Mouse (Mus musculus) forebrain, postnatal 0 days (tissue): ENCODE data around the gene Mex3d. TPM values are rescaled to one million over a fixed set of nuclear protein-coding genes. Genes with fewer than 3 reads are reported as not detected.
"Not testable (repeated sequence)": the region's sequence is repeated elsewhere in the genome, so short reads cannot be mapped to it uniquely, and the experiment has no call there.

Experiments used
- ATAC-seq: fragments of 200-750 bp; cut with Nextera tagmentation; 2 replicates; pipeline ENCODE4 v1.8.0; 2017; ENCODE audit warnings: mild to moderate bottlenecking, moderate library complexity
- DNase-seq: peaks from one replicate; pipeline ENCODE4 v3.0.0-alpha.2; 2015
- H3K27ac ChIP-seq: fragments of 300-500 bp; sonication (generic); 2 replicates; pipeline ENCODE4 v1.5.1; 2014; ENCODE audit warnings: low read depth, mild to moderate bottlenecking, antibody characterized with exemption, low read length, moderate library complexity, mixed read lengths
- H3K27me3 ChIP-seq: fragments of 300-500 bp; sonication (generic); 2 replicates; pipeline ENCODE4 v1.6.1; 2014; ENCODE audit warnings: mild to moderate bottlenecking, low read length, mixed read lengths; ENCODE audit not compliant: insufficient read depth
- H3K36me3 ChIP-seq: fragments of 300-500 bp; sonication (generic); 2 replicates; pipeline ENCODE4 v1.6.1; 2014; ENCODE audit warnings: mild to moderate bottlenecking, moderate library complexity; ENCODE audit not compliant: insufficient read depth
- H3K4me1 ChIP-seq: fragments of 300-500 bp; sonication (generic); 2 replicates; pipeline ENCODE4 v1.6.1; 2014; ENCODE audit warnings: antibody characterized with exemption; ENCODE audit not compliant: insufficient read depth
- H3K4me2 ChIP-seq: fragments of 300-500 bp; sonication (generic); 2 replicates; pipeline ENCODE4 v1.6.1; 2014; ENCODE audit warnings: low read depth, mild to moderate bottlenecking, moderate library complexity
- H3K4me3 ChIP-seq: fragments of 300-500 bp; sonication (generic); 2 replicates; pipeline ENCODE4 v1.5.1; 2014; ENCODE audit warnings: low read depth, low read length, mixed read lengths
- H3K9ac ChIP-seq: fragments of 300-500 bp; sonication (generic); 2 replicates; pipeline ENCODE4 v1.6.1; 2014; ENCODE audit warnings: mild to moderate bottlenecking
- H3K9me3 ChIP-seq: fragments of 300-500 bp; sonication (generic); 2 replicates; pipeline ENCODE4 v1.6.1; 2016; ENCODE audit warnings: low read length
- CTCF ChIP-seq: sonication (generic); IDR thresholded peaks from 2 replicates; pipeline ENCODE4 v1.5.1; 2016; ENCODE audit warnings: antibody characterized with exemption, control low read depth, low read depth
- WGBS: fragments of 180-500 bp; shearing (Covaris S2); extraction: QIAGEN DNeasy Blood & Tissue Kit; methylation state at CpG from one replicate; pipeline ENCODE4 v1.1.7; 2014; 5-methylcytosine and 5-hydroxymethylcytosine counted together
- polyA plus RNA-seq: library from polyadenylated mRNA; unstranded; fragments of >200 nt; fragmentation: Nextera tagmentation; extraction: Ambion mirVana; gene quantifications from 2 replicates; pipeline ENCODE4 v1.2.1, GENCODE M21; 2015
- total RNA-seq: library from RNA; depleted of rRNA; stranded (reverse); fragments of >200 nt; gene quantifications from 2 replicates; pipeline ENCODE4 v1.2.3, GENCODE M21; 2014

The Mex3d gene
- total and polyA plus RNA-seq, 2 experiments from 2014 or later = 18.4 to 120 TPM

- no peaks in the 10 kb centered on the region for H3K36me3 ChIP-seq
- H3K27me3 ChIP-seq = peaks cover 79% of the 10 kb centered on the region
- H3K9ac ChIP-seq = no peak within 1 kb of the TSS
- H3K4me1 ChIP-seq = peaks cover 4% of the 10 kb centered on the region; the same call in 1 of the 2 replicates
- WGBS = 2% methylated on average over 42 of the region's 42 CpGs
- DNase-seq = no peak
- H3K4me3 ChIP-seq = no peak within 1 kb of the TSS
- H3K9me3 ChIP-seq = no peaks in the 10 kb centered on the region
- peak within 1 kb of the TSS; percentile 6 for H3K4me2 ChIP-seq
- no peak within 1 kb of the TSS for H3K27ac ChIP-seq
- TF ChIP-seq CTCF = peak; percentile 51
- ATAC-seq = peak; percentile 23; the same call in 1 of the 2 replicates
These were observed 39.1 kb downstream of the Mex3d start, which contains the start of gene Adamtsl5 for GRCm38 (mm10) chr10:80348244-80348781. Adamtsl5 (minus strand) TSS chr10:80348412.

GRCm38 (mm10) chr10:80347514-80347967, 39.9 kb downstream of the Mex3d start:
- WGBS = 13% methylated on average over 17 of the region's 17 CpGs
- TF ChIP-seq CTCF = no peak
- H3K4me2 ChIP-seq = no peak overlapping the region
- no peak overlapping the region for H3K4me3 ChIP-seq
- H3K9ac ChIP-seq = no peak overlapping the region
- ATAC-seq (no peak), DNase-seq (no peak)
- H3K27me3 ChIP-seq = peaks cover 79% of the 10 kb centered on the region
- peaks cover 7% of the 10 kb centered on the region; the same call in 1 of the 2 replicates for H3K4me1 ChIP-seq
- no peaks in the 10 kb centered on the region for H3K36me3 ChIP-seq
- no peaks in the 10 kb centered on the region for H3K9me3 ChIP-seq
- no peak overlapping the region for H3K27ac ChIP-seq

GRCm38 (mm10) chr10:80345929-80346328, 41.5 kb downstream of the Mex3d start:
- H3K9me3 ChIP-seq, ATAC-seq, H3K4me2 ChIP-seq, H3K4me1 ChIP-seq, DNase-seq, H3K4me3 ChIP-seq, H3K27ac ChIP-seq, H3K9ac ChIP-seq, H3K36me3 ChIP-seq: not testable (repeated sequence)
- H3K27me3 ChIP-seq = peaks cover 84% of the 10 kb centered on the region
- WGBS = 76% methylated on average over 5 of the region's 6 CpGs

GRCm38 (mm10) chr10:80345122-80345521, 42.3 kb downstream of the Mex3d start:
- peaks cover 7% of the 10 kb centered on the region; the same call in 1 of the 2 replicates for H3K4me1 ChIP-seq
- DNase-seq (no peak), ATAC-seq (no peak)
- no peak overlapping the region for H3K4me2 ChIP-seq
- no peaks in the 10 kb centered on the region for H3K9me3 ChIP-seq
- TF ChIP-seq CTCF = no peak
- no peaks in the 10 kb centered on the region for H3K36me3 ChIP-seq
- H3K4me3 ChIP-seq = no peak overlapping the region
- peaks cover 86% of the 10 kb centered on the region for H3K27me3 ChIP-seq
- WGBS = 2% methylated on average over 16 of the region's 16 CpGs
- no peak overlapping the region for H3K9ac ChIP-seq
- no peak overlapping the region for H3K27ac ChIP-seq

- WGBS = 52% methylated on average over 9 of the region's 9 CpGs
- no peak for TF ChIP-seq CTCF
- no peak for DNase-seq
These were observed 43.3 kb downstream of the Mex3d start for GRCm38 (mm10) chr10:80344131-80344661.

GRCm38 (mm10) chr10:80343425-80343895, 44.0 kb downstream of the Mex3d start:
- H3K4me1 ChIP-seq = peaks cover 7% of the 10 kb centered on the region; the same call in 1 of the 2 replicates
- TF ChIP-seq CTCF = no peak
- H3K27ac ChIP-seq = no peak overlapping the region
- 0 out of 2 replicates have a peak overlapping the region, but pooled peaks have one; percentile 18 for H3K9ac ChIP-seq
- H3K9me3 ChIP-seq = no peaks in the 10 kb centered on the region
- peaks cover 75% of the 10 kb centered on the region for H3K27me3 ChIP-seq
- H3K4me2 ChIP-seq = peak overlapping the region; percentile 49
- 30% methylated on average over 13 of the region's 13 CpGs for WGBS
- ATAC-seq (no peak), DNase-seq (no peak)
- no peaks in the 10 kb centered on the region for H3K36me3 ChIP-seq
- H3K4me3 ChIP-seq = peak overlapping the region; percentile 33

More at GRCm38 (mm10) chr10:80344131-80344661, 43.3 kb downstream of the Mex3d start:
- no peaks in the 10 kb centered on the region for H3K9me3 ChIP-seq
- H3K36me3 ChIP-seq = no peaks in the 10 kb centered on the region
- no peak overlapping the region for H3K27ac ChIP-seq
- H3K4me3 ChIP-seq = no peak overlapping the region
- H3K4me2 ChIP-seq = no peak overlapping the region
- no peak overlapping the region for H3K9ac ChIP-seq
- peaks cover 83% of the 10 kb centered on the region for H3K27me3 ChIP-seq
- no peak for ATAC-seq
- peaks cover 7% of the 10 kb centered on the region; the same call in 1 of the 2 replicates for H3K4me1 ChIP-seq
